Mouse (Mus musculus): ENCODE data around the gene Gm19684.
"Not testable (repeated sequence)": the region's sequence is repeated elsewhere in the genome, so short reads cannot be mapped to it uniquely, and the experiment has no call there.

- not testable (repeated sequence) for TF ChIP-seq CTCF (IDR thresholded peaks at IDR 0.05; ENCODE audit: low read depth); EP300 (optimal IDR thresholded peaks at IDR 0.05)
These were observed at the start of gene Gm19684 for GRCm38 (mm10) chr17:36121352-36122020.
